Mouse (Mus musculus) lung, embryonic 14.5 days (tissue): Measurements from ENCODE around the gene Slc36a4. TPM values are rescaled to one million over a fixed set of nuclear protein-coding genes. Genes with fewer than 3 reads are reported as not detected.

ENCODE experiments used
- ATAC-seq: fragments of 200-750 bp; cut with Nextera tagmentation; 2 replicates; pipeline ENCODE4 v1.8.0; 2017; ENCODE audit warnings: mild to moderate bottlenecking, moderate TSS enrichment, moderate library complexity; ENCODE audit not compliant: insufficient read depth
- DNase-seq: peaks from one replicate; pipeline ENCODE4 v3.0.0-alpha.2; 2015
- H3K27ac ChIP-seq: fragments of 300-500 bp; sonication (generic); 2 replicates; pipeline ENCODE4 v1.5.1; 2014; ENCODE audit warnings: low read depth, mild to moderate bottlenecking, moderate library complexity
- H3K27me3 ChIP-seq: fragments of 300-500 bp; sonication (generic); 2 replicates; pipeline ENCODE4 v1.6.1; 2014; ENCODE audit warnings: low read length, control low read depth; ENCODE audit not compliant: insufficient read depth
- H3K36me3 ChIP-seq: fragments of 300-500 bp; sonication (generic); 2 replicates; pipeline ENCODE4 v1.6.1; 2014; ENCODE audit warnings: control low read depth; ENCODE audit not compliant: insufficient read depth
- H3K4me1 ChIP-seq: fragments of 300-500 bp; sonication (generic); 2 replicates; pipeline ENCODE4 v1.6.1; 2014; ENCODE audit warnings: antibody characterized with exemption, control low read depth; ENCODE audit not compliant: insufficient read depth
- H3K4me2 ChIP-seq: fragments of 300-500 bp; sonication (generic); 2 replicates; pipeline ENCODE4 v1.6.1; 2014; ENCODE audit warnings: mild to moderate bottlenecking
- H3K4me3 ChIP-seq: fragments of 300-500 bp; sonication (generic); 2 replicates; pipeline ENCODE4 v1.5.1; 2014; ENCODE audit warnings: low read depth, low read length
- H3K9ac ChIP-seq: fragments of 300-500 bp; sonication (generic); 2 replicates; pipeline ENCODE4 v1.6.1; 2014
- H3K9me3 ChIP-seq: fragments of 300-500 bp; sonication (generic); 2 replicates; pipeline ENCODE4 v1.6.1; 2016; ENCODE audit warnings: low read depth, low read length, control low read depth
- CTCF ChIP-seq: IDR thresholded peaks from 2 replicates; pipeline ENCODE4 v1.5.1; 2016; ENCODE audit warnings: antibody characterized with exemption, low read depth
- WGBS: fragments of 180-500 bp; shearing (Covaris S2); extraction: QIAGEN DNeasy Blood & Tissue Kit; methylation state at CpG from one replicate; pipeline ENCODE4 v1.1.7; 2014; 5-methylcytosine and 5-hydroxymethylcytosine counted together
- polyA plus RNA-seq: library from polyadenylated mRNA; unstranded; fragments of >200 nt; fragmentation: Nextera tagmentation; extraction: Ambion mirVana; gene quantifications from 2 replicates; pipeline ENCODE4 v1.2.1, GENCODE M21; 2014

Gene Slc36a4
- polyA plus RNA-seq, 1 experiment from 2014 or later, result 18.4 TPM

- no peak overlapping the region for H3K27ac ChIP-seq
- no peak for TF ChIP-seq CTCF
- ATAC-seq (no peak), DNase-seq (peak; percentile 29)
- no peaks in the 10 kb centered on the region for H3K27me3 ChIP-seq
- H3K4me3 ChIP-seq, result no peak overlapping the region
- H3K36me3 ChIP-seq, result peaks cover 15% of the 10 kb centered on the region
- H3K4me2 ChIP-seq, result no peak overlapping the region
- H3K9me3 ChIP-seq, result no peaks in the 10 kb centered on the region
- H3K9ac ChIP-seq, result no peak overlapping the region
- H3K4me1 ChIP-seq, result 0 out of 2 replicates have a peak, but pooled peaks cover 5% of the 10 kb centered on the region
- 47% methylated on average over 6 of the region's 6 CpGs for WGBS
These were observed 32.4 kb downstream of the Slc36a4 start for GRCm38 (mm10) chr9:15741931-15742330.

- H3K4me1 ChIP-seq, result 0 out of 2 replicates have a peak, but pooled peaks cover 3% of the 10 kb centered on the region
- no peak overlapping the region for H3K4me2 ChIP-seq
- no peaks in the 10 kb centered on the region for H3K36me3 ChIP-seq
- DNase-seq (no peak), ATAC-seq (no peak)
- H3K27me3 ChIP-seq, result no peaks in the 10 kb centered on the region
- no peak overlapping the region for H3K9ac ChIP-seq
- H3K4me3 ChIP-seq, result no peak overlapping the region
- no peak overlapping the region for H3K27ac ChIP-seq
- 64% methylated on average over 2 of the region's 2 CpGs for WGBS
- no peak for TF ChIP-seq CTCF
- no peaks in the 10 kb centered on the region for H3K9me3 ChIP-seq
These were observed 36.6 kb downstream of the Slc36a4 start for GRCm38 (mm10) chr9:15745985-15746607.

- H3K36me3 ChIP-seq, result no peaks in the 10 kb centered on the region
- no peak overlapping the region for H3K27ac ChIP-seq
- H3K4me3 ChIP-seq, result no peak overlapping the region
- no peak for ATAC-seq
- no peak for TF ChIP-seq CTCF
- H3K4me2 ChIP-seq, result no peak overlapping the region
- H3K9ac ChIP-seq, result no peak overlapping the region
- H3K9me3 ChIP-seq, result no peaks in the 10 kb centered on the region
- no peak for DNase-seq
- no peaks in the 10 kb centered on the region for H3K27me3 ChIP-seq
- WGBS, result 74% methylated on average over 7 of the region's 7 CpGs
- H3K4me1 ChIP-seq, result no peaks in the 10 kb centered on the region
These were observed 37.1 kb downstream of the Slc36a4 start for GRCm38 (mm10) chr9:15746636-15747035.

- DNase-seq, result no peak
- H3K4me2 ChIP-seq, result no peak overlapping the region
- no peaks in the 10 kb centered on the region for H3K4me1 ChIP-seq
These were observed 38.8 kb downstream of the Slc36a4 start for GRCm38 (mm10) chr9:15748383-15748782.

GRCm38 (mm10) chr9:15759318-15759717 lies 49.8 kb downstream of the Slc36a4 start:
- Histone ChIP-seq H3K36me3 (no peaks in the 10 kb centered on the region), H3K4me1 (no peaks in the 10 kb centered on the region), H3K9me3 (no peaks in the 10 kb centered on the region), H3K9ac (no peak overlapping the region), H3K27ac (no peak overlapping the region), H3K4me3 (no peak overlapping the region), H3K27me3 (no peaks in the 10 kb centered on the region), H3K4me2 (no peak overlapping the region)
- TF ChIP-seq CTCF, result no peak
- ATAC-seq (no peak), DNase-seq (no peak)

More at GRCm38 (mm10) chr9:15748383-15748782, 38.8 kb downstream of the Slc36a4 start:
- TF ChIP-seq CTCF, result no peak
- 67% methylated on average over 5 of the region's 5 CpGs for WGBS
- Histone ChIP-seq H3K9me3 (no peaks in the 10 kb centered on the region), H3K36me3 (no peaks in the 10 kb centered on the region), H3K4me3 (no peak overlapping the region), H3K27me3 (no peaks in the 10 kb centered on the region), H3K27ac (no peak overlapping the region), H3K9ac (no peak overlapping the region)
- no peak for ATAC-seq

GRCm38 (mm10) chr9:15766379-15766778 lies 56.8 kb downstream of the Slc36a4 start:
- DNase-seq, result peak; percentile 33
- H3K9me3 ChIP-seq, result no peaks in the 10 kb centered on the region
- no peaks in the 10 kb centered on the region for H3K4me1 ChIP-seq
- no peaks in the 10 kb centered on the region for H3K27me3 ChIP-seq
- no peak overlapping the region for H3K9ac ChIP-seq
- ATAC-seq, result no peak; the same call in 1 of the 2 replicates
- no peak overlapping the region for H3K4me2 ChIP-seq
- H3K36me3 ChIP-seq, result no peaks in the 10 kb centered on the region
- H3K4me3 ChIP-seq, result no peak overlapping the region
- no peak for TF ChIP-seq CTCF
- H3K27ac ChIP-seq, result no peak overlapping the region
- WGBS, result 46% methylated on average over 5 of the region's 5 CpGs

- WGBS, result 79% methylated on average over 5 of the region's 5 CpGs
- Histone ChIP-seq H3K9me3 (no peaks in the 10 kb centered on the region), H3K27ac (no peak overlapping the region), H3K4me2 (no peak overlapping the region), H3K4me1 (no peaks in the 10 kb centered on the region), H3K4me3 (no peak overlapping the region), H3K27me3 (no peaks in the 10 kb centered on the region), H3K9ac (no peak overlapping the region), H3K36me3 (no peaks in the 10 kb centered on the region)
- DNase-seq (no peak), ATAC-seq (no peak)
- no peak for TF ChIP-seq CTCF
These were observed 57.3 kb downstream of the Slc36a4 start for GRCm38 (mm10) chr9:15766821-15767220.
